Mouse (Mus musculus): ENCODE data around the gene Icosl.
"Not testable (repeated sequence)": the region's sequence is repeated elsewhere in the genome, so short reads cannot be mapped to it uniquely, and the experiment has no call there.

Icosl gene

DNA sequence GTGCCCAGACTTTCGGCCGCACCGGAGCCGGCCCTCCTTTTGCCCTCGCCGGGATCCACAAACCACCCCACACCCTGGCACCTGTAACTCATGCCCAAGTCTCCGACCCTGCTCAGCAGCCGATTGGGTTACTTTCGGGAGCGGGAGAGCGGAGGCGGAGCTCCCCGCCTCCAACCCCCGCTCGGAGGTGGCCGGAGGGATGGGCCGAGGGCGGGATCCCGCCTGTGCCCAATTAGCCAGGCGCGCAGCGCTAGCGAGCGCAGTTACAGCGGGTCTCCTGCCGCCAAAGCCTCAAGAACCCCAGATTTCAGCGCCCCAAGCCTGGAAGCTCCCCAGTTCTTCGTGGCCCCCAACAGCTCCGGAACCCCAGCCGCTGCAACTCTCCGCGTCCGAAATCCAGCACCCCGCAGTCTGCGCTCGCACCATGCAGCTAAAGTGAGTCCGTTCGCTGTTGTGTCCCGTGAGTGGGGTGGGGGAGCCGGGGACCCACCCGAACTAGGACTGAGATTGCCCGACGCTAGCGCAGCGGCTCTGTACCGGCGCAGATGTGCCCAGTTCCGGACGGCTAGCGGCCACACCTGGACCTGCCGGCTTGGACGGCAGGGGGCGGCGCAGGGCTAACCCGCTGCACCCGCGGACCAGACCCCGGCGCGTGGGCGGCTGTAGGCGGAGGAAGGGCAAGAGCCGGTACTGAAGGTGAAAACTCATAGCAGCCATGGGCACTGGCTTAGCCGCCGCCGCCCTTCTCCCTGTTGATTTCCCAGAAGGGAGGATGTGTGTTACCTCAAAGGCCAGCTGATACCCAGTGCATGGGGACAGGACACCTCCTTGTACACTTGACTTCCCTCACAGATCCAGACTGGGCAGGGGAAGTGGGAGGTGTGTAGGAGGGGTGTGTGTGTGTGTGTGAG lies at the start of gene Icosl:
Gene Icosl, plus strand, starts transcription at position 202 of the 911 bp plus-strand sequence.
- peak; percentile 99 for DNase-seq

DNA sequence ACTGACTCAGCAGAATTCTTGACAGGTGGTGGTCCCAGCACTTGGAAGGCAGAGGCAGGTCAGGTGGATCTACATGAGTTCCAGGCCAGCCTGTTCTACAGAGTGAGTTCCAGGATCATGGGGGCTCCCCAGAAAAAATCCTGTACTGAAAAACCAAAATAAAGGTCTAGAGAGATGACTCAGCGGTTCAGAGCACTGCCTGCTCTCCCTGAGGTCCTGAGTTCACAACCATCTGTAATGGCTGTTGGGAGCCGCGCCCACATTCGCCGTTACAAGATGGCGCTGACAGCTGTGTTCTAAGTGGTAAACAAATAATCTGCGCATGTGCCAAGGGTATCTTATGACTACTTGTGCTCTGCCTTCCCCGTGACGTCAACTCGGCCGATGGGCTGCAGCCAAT lies 49.1 kb upstream of the Icosl start:
- DNase-seq, result not testable (repeated sequence)

DNA sequence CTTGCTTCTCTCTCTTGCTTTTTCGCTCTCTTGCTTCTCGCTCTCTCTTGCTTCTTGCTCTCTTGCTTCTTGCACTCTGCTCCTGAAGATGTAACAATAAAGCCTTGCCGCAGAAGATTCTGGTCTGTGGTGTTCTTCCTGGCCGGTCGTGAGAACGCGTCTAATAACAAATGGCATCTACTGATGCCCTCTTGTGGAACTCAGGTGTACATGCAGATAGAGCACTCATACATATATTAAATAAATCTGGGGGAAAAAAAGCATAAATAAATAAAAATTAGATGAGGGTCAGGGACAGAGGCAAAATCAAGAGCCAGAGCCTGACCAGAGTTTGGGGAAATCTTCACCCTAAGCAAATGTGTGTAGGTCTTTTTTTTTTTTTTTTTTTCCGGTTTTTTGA lies 43.6 kb upstream of the Icosl start:
- not testable (repeated sequence) for DNase-seq

DNA sequence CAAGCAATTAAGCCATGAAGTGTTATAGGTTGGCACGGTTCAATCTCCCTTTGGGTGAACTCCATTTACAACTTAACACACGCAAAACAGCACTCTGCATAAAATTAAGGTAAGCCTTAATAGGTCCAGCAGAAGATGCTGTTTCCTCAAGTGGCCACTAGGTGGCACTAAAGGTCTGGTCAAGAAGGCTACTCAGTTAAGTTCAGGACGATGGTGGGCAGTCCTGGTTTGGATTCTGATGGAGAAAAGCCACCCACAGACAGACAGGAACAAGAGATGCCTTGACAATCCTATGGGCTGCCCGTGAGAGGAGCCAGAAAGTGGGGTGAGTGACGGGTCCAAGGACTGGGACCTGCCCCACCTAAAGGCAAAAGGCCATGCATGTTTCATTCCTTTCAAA lies 41.0 kb upstream of the Icosl start:
- DNase-seq, result peak; percentile 94

DNA sequence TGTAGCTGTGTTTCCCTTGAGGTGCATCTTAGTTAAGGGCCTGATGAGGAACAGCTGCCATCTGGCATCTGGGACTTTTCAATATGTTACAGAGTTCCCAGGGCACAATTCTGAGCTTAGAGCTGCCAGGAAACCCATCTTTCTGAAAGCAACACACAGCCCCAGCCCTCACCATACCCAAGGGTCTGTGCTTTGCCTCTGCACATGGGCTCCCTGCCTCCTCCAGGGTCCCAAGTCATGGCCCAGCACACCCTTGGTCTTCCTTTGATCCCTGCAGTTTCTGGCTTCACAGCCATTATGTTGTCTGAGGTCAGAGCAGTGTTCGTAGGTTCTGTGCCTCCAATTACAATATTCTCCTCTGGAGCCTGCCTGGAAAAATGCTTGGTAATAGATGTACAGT lies 40.0 kb upstream of the Icosl start:
- no peak for DNase-seq

DNA sequence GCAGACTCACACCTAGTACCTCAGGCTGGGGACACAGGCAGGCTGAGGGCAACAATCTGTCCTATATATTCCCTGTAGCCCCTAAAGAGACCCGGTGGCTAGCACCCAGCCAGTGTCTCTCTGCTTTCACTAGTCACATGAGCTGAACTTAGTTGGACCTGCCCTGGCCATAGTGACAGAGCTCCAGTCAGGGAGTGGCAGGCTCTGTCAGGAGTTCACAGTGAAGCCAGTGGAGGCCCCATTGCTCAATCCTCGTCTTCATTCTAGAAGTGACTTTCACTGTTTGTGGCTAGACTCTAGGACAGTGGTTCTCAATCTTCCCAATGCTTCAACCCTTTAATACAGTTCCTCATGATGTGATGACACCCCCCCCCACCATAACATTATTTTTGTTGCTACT lies 37.1 kb upstream of the Icosl start:
- DNase-seq, result no peak

DNA sequence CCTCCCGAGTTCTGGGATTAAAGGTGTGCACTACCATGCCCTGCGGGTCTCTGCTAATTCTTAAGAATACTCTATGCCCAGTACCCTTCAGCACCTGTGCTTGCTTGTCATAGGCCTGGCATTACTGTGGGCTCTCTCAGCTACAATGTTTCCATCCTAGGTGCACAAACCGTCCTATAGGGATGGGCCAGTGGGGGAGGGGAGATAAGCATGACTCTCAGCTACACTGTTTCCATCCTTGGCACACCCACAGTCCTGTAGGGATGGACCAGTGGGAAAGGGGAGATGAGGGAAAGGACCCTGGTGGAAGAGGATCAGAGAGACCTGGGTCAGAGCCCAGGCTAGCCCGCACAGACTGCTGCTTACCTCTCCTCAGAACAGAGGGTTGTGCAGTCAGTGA lies 32.0 kb upstream of the Icosl start:
- DNase-seq, result no peak

DNA sequence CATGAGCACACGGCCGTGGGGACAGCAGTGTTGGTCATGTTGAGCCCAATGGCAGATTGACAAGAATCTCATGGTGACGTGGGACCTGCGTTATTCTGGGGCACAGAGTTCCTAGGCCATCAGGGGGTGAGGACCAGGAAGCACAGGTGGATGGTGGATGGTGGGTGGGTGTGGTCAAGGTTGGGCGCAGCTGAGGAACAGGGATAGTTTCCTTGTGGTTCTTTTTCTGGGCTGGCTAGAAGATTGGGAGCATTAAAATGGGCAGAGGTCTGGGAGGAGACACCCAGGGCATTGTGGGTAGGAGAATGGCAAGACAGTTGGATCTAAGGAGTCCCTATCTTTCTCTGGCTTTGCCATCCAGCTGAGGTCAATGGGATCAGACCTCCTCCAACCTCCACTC lies 27.5 kb upstream of the Icosl start, which contains the start of gene Dnmt3l:
Gene Dnmt3l, plus strand, starts transcription at position 301 of the 400 bp plus-strand sequence.
- DNase-seq, result no peak

DNA sequence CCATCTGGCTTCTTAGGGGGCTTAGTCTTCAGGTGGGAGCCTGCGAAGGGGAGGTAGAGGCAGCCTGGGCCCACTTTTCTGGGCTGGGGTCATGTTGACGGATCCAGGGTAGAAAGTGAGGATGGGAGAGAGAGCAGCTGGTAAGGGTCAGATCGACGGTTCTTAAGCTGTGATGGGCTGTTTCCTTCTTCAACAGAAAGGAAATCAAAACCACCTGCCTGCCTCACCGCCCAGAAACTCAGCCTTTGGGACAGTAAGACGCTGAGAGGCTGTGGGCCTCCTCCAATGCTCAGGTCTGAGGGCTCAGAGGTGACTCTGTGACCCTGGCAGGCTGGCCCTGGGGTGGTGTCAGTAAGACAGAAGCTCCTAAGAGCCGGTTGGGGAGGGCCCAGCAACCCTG lies 27.0 kb upstream of the Icosl start:
- no peak for DNase-seq

DNA sequence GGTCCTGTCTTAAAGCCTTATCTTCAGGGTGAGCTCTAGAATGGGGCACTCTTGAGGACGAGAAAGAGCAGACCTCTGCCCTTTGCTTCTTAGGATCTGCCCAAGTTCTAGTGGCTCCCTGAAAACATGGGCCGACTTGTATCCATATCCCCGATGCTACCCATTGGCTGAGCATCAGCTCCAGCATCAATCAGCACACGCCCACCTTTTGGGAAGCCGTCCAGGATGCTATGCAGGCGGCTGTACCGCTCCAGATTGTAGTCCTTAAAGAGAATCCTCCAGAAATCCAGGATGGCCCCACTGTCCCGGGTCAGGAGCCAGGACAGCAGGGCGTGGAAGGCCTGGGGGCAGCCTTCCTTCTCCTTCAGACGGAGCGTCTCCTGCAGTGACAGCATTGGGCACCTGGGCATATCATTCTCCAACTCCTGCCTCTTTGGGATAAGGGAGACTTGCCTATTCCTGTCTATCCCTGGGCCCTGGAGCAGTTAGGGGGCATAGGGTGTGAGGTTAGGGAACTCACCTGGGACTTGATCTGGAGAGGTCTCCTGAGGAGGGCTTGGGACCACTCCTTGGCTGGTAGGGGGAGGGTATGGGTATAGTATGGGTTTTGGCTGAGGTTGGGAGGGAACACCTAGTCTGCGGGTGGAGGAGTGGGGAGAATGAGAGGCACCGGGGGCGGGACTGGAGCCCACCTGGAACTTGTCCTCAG lies 26.3 kb upstream of the Icosl start:
- DNase-seq, result peak; percentile 89

DNA sequence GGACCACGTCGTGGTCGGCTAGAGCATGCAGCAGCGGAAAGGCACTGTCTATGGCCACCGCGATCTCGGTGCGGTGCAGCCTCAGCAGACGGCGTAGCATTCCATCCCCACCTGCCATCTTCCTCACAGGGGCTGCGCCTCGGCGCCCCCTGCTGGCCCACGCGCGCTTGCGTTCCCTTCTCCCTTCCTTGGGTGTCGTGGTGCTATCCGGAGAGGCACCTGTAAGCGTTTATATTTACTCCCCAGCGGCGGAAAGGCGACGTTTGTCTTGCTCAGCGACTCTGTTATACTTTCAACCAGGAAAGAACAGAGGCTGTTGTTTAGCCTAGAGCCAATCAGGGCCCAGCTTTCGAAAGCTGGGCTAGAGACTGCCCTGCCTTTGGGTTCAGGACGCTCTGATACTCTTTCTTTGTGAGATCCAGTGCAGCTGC lies 25.7 kb upstream of the Icosl start, which contains the start of gene Aire:
Gene Aire, minus strand, starts transcription at position 205 of the 431 bp plus-strand sequence.
- peak; percentile 95 for DNase-seq

DNA sequence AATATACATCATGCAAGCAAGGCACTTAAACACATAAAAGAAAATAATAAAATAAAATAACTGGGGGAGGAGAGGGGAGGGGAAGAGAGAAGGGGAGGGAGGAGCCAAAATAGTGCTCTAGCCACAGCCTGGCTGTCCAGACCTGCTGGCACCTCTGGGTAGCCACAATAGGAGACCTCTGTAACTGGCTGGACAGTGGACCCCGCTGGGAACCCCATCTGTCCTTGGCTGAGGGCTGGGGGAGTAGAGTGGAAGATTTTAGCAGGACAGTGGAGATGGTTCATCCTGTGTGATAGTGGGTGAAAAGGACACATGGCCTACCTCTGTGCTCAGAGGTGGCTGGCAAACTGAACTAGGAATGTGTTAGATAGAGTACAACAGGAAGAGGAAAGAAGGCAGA lies 24.6 kb upstream of the Icosl start:
- DNase-seq, result no peak

DNA sequence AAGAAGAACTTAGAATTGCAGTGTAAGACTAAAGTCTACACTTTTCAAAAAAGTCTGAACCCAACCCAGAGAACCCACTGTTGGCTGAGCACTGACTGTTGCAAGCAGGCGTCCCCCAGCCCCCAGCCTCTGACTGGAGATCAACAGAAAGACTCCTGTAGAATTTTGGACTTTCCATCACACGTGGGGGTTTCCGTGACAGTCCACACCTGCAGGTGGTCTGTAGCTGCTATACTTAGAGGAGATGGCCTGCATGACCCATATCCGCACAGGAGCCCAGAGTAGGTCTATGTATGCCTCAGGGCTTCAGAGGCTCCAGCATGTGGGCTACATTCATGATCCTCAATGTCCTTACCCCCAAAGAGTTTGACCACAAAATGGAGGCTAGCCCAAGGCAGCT lies 22.7 kb upstream of the Icosl start:
- no peak for DNase-seq

DNA sequence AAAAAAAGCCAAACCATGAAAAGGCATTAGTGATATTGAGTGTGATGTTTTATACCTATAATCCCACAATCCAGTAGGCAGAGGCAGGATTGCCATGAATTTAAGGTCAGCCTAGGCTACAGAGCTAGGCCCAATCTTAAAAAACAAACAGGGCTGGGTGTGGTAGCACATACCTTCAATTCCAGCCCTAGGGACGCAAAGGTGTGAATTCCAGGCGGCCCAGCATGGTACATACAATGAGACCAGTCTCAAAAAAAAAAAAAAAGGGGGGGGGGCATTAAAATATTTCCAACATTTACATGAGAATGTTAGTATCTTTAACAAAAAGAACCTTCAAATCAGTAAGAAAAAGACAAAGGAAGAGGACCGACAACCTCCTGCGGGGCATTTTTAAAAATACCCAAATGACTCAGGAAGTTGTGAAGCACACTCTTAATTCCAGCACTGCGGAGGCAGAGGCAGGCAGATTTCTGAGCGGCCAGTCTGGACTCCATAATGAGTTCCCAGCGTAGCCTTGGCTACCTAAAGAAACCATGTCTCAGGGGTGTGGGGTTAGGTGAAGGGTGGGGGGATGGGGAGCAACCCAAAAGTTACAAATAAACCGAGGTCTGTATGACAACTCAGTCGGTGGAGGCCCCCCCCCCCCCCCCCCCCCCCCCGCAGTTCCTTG lies 20.9 kb upstream of the Icosl start:
- DNase-seq, result no peak

DNA sequence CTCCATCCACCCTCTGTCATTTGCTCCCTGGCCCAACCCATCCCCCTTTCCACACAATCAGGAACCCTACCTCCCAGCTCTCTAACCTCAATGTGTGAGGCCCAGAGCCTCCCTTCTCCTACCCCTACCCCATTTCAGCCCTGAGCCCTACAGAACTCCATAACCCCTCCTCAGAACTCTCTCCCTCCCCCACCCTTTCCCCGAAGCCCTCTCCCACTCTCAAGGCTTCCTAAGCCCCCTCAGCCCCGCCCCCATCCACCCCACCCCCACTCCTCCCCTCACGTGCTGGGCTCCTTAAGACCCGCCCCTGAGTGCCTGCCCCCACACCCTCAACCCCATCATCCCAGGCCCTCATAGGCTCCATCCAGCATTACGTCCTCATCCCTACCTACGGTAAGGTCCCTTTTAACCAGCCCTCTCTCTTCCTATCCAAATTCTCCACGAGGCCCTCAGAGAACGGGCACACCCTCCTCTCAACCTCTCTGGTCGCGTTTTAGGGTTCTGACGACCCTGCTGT lies 19.5 kb upstream of the Icosl start:
- DNase-seq, result no peak

DNA sequence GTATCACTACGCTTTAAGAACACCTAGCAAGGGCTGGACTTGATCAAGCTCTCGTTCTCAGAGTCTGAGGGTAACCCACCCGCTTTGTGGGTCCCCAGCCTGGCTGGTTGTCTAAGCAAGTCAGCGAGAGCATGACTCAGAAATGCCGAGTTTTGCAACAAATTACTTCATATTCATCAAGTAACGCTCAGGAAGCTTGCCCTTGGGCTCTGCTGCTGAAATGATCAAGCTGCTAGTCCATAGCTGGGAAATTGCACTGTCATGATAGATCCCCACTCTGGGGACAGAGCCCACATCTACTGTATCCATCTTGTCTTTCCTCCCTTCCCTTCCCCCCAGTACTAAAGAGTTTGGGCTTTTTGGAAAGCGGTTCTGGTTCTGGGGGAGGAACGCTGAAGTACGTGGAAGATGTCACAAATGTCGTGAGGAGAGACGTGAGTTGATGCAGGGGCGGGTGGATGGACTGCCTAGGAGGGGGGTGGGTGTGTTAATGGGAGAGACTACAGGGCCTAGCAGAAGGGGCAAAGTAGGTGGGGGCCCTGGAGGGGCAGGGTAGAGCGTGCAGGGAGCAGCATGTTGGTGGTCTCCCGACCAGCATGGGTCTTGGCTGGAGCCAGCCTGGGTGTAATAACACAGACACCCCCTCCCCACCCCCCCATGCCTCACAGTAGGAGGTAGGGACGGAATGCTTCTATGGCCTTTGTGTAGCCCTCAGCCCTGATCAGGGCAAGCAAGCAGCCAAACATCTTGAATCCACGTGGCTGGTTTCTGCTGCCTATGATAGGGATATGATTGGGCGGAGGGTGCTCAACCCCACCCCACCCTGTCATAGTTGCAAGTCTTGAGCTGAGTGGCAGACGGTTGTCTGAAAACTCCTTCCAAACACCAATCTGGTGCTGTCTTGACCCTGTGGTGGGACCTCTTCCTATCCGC lies 14.2 kb upstream of the Icosl start:
- DNase-seq, result peak; percentile 97

DNA sequence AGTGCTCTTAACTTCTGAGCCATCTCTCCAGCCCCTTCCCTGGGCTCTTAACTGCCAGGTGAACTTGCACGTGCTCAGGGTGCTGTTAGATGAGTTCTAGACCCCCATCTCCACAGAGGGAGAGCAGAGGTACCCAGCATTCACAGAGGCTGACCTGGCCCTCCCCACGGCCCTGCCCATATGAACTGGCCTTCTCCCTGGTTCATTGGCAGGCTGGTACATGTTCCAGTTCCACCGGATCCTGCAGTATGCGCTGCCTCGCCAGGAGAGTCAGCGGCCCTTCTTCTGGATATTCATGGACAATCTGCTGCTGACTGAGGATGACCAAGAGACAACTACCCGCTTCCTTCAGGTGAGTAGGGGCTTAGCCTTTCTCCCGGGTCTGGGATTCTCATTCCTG lies 12.0 kb upstream of the Icosl start:
- DNase-seq, result no peak

DNA sequence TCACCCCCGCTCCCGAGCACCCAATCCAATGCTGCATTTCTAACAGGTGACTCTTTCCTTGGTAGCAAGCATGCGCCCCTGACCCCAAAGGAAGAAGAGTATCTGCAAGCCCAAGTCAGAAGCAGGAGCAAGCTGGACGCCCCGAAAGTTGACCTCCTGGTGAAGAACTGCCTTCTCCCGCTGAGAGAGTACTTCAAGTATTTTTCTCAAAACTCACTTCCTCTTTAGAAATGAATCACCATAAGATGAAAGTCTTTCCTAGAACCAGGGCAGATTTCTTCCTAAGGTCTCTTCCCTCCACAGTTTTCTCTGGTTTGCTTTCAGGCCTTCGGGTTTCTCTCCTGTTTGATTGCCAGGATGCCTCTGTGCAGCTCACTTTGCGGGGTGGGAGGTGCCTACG lies 6.0 kb upstream of the Icosl start:
- DNase-seq, result no peak

DNA sequence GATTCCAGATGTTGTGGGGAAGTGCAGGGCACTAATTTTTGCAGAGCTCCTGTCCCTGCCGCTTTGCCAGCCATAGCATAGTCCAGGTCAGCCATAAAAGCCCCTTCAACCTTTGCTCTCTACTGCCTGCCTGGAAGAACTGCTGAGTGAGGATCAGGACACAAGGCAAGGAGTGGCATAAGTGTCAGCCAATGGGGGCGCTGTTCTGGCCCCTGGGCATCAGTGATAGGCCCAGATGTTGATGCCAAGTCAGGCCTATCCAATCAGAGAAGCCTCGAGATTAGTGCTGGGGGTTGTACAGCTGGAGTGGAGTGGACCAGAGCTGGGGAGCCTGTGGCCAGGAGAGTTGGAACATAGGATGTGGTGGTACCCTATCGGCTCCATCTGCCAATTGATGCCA lies 1.9 kb upstream of the Icosl start:
- DNase-seq, result peak; percentile 98

DNA sequence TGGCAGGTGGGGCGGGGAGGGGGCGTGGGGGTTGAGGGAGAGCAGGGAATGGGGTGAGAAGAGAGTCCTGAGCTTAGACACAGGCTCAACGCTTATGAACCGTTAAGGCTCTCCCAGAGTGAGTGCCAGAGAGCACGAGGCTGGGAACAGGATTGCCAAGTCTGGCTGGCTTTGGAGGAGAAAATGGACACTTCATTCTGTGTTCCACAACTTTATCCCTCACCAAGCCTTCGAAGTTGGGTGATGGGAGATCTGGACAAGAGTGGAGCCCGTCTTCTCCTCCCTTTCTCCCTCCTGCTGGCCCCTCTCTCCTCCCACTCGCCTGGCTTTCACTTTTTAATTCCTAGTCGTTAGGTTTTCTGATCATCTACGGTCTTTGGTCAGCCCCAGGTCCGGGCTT lies 561 bp upstream of the Icosl start:
- DNase-seq, result peak; percentile 93

DNA sequence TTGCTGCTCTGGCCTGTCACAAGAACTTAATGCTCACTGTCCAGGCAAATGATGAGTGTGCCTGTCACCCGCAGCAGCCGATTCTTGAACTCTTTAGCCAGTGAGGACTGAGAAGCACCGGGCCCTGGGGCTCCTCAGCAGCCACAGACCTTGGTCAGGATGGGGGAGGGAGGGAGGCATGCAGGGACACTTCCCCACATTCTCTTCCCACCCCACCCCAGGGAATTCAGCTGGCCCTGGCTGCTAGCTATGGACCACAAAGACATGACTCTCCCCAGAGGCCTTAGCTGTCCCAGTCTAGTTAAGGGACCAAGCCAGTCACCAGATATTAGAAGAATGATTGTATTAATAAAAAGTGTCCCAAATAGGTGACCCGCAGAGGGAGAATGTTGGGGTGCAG lies 5.0 kb downstream of the Icosl start:
- peak; percentile 96 for DNase-seq

DNA sequence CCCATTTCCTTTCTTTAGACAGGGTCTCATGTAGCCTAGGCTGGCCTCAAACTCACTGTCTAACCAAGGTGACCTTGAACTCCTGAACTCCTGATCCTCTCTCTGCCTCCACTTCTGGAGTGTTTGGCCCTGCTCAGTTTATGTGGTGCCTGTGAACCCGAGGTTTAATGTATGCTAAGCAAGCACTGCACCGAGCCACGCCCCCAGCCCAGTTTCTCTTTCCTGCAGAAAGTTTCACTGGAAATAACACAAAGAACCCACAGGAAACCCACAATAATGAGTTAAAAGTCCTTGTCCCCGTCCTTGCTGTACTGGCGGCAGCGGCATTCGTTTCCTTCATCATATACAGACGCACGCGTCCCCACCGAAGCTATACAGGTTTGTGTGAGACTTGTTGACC lies 5.9 kb downstream of the Icosl start:
- DNase-seq, result no peak

Data from heart, adult 11 months (tissue).